Mouse (Mus musculus) left cerebral cortex, adult 9 months (tissue): ENCODE measurements around the gene Leng1.

Source experiments
- DNase-seq, 2 experiments: peaks; one replicate each; pipeline ENCODE4 v3.0.0; 2022; ENCODE audit warnings: low spot score in 2 of 2

Gene Leng1

DNA sequence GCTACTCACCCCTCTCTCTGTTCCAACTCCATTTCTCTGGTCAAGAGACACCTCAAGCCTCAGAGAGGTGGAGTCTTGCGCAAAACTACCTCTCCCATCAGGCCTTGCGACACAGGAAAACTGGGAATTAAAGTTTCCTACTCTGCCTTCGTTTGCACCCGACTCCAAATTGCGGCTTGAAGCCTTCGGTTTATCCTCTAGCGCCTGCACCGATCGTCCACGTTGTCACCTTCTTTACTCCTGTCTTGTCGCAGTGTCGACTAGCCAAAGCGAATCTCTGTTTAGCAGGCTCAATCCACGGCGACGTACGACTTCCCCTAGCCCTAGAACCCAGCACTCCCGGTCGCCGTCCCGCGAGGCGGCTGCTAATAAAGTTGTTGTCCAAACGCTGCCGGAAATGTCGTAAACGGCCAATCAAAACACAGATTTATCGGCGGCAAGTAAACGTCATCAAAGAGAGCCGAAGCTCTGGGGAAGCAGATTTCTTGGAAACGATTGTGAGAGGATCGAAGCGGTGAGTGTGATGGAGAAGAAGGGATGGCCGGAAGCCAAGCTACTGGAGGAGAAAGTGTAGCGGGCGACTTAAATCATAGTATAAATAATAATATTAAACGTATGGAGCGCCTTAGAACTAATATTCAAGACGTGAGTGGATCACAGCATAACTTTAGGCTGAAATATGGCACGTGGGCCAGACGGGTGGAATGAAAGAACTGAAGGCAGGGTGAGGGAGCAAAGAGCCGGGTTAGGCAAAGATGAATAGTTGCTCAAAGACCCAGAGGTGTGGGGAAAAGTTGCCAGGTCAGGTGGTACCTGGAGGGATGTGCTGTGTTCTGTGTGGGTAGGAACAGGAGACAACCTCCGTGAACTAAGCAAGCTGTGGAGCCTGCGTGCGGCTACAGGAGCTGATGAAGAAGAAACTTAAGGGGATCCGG is 35.8 kb downstream of the Leng1 start, which contains the start of the genes Tfpt and Prpf31:
TSS of gene Tfpt (minus strand) at position 387 of the 935 bp plus-strand sequence.
TSS of gene Prpf31 (plus strand) at position 443 of the 935 bp plus-strand sequence.
- peak; percentile 86 to 94 for DNase-seq

- DNase-seq = no peak
Observed at GRCm38 (mm10) chr7:3629030-3629429, 36.6 kb downstream of the Leng1 start.

DNA sequence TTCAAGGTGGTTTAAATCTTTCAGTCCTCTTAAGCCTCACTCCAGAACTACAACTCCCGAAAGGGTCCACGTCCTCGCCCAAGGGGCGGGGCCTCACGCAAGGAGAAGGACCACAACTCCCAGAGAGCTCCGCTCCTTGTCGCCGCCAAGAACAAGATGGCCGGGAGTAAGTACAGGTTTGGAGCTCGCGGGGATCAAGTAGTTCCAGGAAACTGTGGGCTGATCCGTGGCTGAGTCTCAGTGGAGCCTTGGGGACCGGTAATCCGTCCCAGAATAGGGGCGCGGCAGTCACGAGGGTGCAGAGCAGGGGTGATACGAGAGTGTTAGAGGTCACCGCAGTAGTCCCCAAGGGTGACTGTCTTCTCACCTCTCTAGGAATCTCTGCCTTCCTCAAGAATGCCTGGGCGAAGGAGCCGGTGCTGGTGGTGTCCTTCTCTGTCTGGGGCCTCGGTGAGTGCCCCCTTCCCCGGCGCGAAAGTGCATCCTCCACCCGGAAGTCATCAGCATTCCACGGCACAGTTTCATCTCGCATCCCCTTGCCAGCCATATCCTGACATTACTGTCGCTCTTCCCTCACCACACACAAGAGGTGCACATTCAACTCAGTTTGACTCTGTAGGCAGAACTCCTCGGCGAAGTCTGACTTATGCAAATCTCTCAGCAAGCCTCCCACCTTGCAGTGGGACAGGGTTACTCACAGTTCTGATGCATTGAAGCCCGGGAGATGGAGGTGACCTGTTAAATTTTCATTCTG is 48.2 kb downstream of the Leng1 start, which contains the start of gene Ndufa3:
TSS of gene Ndufa3 (plus strand) at position 132 of the 754 bp plus-strand sequence.
- DNase-seq = peak; percentile 65 to 88

DNA sequence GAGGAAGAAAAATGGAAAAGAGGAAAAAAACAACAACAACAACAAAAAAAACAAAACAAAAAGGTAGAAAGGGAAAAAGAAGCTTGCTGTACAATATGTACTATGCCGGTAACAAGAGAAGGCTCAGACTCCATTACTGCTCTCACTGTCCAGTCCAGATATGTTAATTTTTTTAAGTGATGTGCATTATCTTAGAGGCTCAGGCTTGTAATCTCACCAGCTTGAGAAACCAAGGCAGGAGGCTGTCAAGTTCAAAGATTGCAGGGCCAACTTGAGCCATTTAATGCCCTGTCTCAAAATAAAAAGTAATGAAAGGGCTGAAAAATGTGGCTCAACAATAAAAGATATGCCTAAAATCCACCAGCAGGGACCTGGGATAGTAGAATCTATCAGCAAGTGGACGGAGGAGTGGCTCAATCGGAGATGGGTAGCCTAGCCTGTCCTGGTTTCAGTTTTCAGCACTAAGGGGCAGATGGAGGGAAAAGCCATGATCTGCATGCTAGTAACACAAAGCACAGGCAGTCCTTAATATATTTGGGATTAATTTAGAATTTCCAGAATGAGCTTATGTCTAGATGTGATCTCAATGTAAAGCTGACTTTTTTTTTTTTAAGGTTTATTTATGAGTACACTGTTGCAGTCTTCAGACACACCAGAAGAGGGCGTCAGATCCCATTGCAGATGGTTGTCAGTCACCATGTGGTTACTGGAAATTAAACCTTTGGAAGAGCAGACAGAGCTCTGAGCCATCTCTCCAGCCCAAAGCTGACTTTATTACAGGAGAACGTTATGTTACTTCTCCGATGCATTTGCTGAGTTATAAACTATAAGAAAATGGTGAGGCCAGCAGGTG is 49.0 kb downstream of the Leng1 start:
- no peak for DNase-seq

- DNase-seq = no peak
Observed at GRCm38 (mm10) chr7:3616057-3616388, 49.6 kb downstream of the Leng1 start, which contains the start of gene Oscar. TSS of gene Oscar (minus strand) at chr7:3616157.

DNA sequence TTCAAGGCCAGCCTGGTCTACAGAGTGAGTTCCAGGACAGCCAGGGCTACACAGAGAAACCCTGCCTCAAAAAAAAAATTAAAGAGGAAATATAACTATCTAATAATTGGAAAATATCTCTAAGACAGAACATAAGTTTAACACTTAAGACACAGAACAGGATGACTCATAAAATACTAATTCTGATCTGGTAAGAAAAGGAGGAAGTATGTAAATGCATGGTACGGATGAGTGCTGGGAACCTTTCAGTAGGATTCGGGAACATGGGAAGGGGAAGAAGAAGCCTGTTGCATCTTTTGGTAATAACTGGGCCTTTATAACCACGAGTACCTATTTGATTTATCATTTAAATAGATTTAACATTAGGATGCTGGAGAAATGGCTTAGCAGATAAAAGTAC is 51.6 kb downstream of the Leng1 start:
- DNase-seq = no peak

DNA sequence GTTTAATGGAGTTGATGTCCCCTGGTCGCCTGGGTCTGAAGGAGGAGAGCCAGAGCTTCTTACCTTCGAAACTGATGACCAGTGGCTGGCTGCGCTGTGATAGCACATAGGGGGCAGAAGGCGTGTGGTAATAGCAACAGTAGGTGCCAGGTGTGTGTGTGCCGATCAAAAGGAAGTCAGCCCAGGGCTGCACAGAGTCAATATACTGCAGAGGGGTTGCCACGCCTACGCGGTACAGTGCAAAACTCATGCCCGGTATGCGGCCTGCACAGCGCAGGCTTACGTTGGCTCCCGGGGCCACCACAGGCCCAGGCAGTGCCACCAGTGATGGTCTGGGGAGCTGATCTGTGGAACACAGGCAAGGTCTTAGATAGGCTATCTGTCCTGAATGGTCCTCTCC is 54.6 kb downstream of the Leng1 start:
- no peak for DNase-seq

DNA sequence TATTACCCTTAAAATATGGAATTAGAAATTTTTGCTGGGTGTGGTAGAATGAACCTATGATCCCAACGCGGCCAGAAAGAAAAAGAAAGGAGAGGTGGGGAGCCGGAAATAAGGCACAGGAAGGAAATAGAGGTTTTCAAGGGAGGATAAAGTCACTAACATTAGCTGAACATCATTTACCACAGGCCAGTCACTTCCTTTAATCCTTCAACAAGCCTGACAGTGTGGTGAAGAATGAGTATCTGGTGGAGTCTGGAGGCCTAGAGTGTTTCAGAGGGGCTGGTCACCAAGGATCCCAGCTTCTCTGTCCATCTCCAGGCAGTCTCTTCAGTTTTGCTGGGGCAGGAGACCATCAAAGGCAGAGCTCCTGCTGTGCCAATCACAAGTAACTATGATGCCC is 55.2 kb downstream of the Leng1 start:
- no peak for DNase-seq
